Mouse (Mus musculus): Measurements from ENCODE around the gene Sfxn5.

DNA sequence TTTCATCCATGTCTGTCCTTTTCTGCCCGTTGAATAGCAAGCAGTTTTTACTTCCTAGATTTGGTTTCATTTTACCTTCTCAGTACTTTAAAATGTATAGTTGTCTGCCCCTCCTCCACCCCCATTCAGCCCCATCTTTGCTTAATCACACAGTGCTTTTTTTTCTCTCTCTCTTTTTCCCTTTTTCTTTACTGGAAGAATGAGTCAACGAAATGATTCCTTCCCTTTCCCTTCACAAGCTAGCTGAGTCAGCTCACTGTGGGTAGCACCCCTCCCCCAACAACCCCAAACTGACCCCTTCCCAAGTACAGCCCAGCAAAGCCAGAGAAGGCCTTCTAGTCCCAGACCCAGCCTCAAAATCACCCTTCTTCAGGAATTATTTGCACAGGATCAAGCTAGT, 8.1 kb downstream of the Sfxn5 start:
- TF ChIP-seq CTCF (IDR thresholded peaks at IDR 0.05; ENCODE audit: borderline replicate concordance, control insufficient read depth, extremely low read depth, insufficient read depth, low read length, poor library complexity) (no peak), POLR2A (IDR thresholded peaks at IDR 0.05; ENCODE audit: control insufficient read depth, extremely low read depth, insufficient read depth, low read length, poor library complexity) (no peak)

All from thymus, adult 2 months (tissue).